Mouse (Mus musculus) small intestine, adult 2 months (tissue): ENCODE data around the gene Atxn2l. TPM values are rescaled to one million over a fixed set of nuclear protein-coding genes. Genes with fewer than 3 reads are reported as not detected.

Experiments used
- H3K27ac ChIP-seq: fragments of 200-500 bp; 2 replicates; pipeline ENCODE4 v1.5.1; 2012; ENCODE audit warnings: low read depth, low read length, control low read depth, inconsistent platforms; ENCODE audit not compliant: insufficient read depth
- H3K27me3 ChIP-seq: fragments of 200-500 bp; 2 replicates; pipeline ENCODE4 v1.6.1; 2012; ENCODE audit warnings: mild to moderate bottlenecking, moderate library complexity, low read length, inconsistent platforms; ENCODE audit not compliant: control insufficient read depth, insufficient read depth
- H3K36me3 ChIP-seq: fragments of 200-500 bp; 2 replicates; pipeline ENCODE4 v1.6.1; 2012; ENCODE audit warnings: mild to moderate bottlenecking, low read length, control low read depth, inconsistent platforms; ENCODE audit not compliant: control insufficient read depth, insufficient read depth
- H3K4me1 ChIP-seq: fragments of 200-500 bp; 2 replicates; pipeline ENCODE4 v1.6.1; 2012; ENCODE audit warnings: low read length, inconsistent platforms, mixed read lengths; ENCODE audit not compliant: control insufficient read depth, insufficient read depth, insufficient read length
- H3K4me3 ChIP-seq: fragments of 200-500 bp; 2 replicates; pipeline ENCODE4 v1.5.1; 2012; ENCODE audit warnings: low read depth, mild to moderate bottlenecking, control low read depth, inconsistent platforms, low read length, moderate library complexity
- CTCF ChIP-seq: fragments of 200-500 bp; IDR thresholded peaks from 2 replicates; pipeline ENCODE4 v1.5.1; 2012; ENCODE audit warnings: low read depth, mild to moderate bottlenecking, control low read depth, inconsistent platforms, low read length, moderate library complexity, mixed read lengths; ENCODE audit not compliant: insufficient replicate concordance, insufficient read length; ENCODE audit errors: extremely low read depth
- POLR2A ChIP-seq: fragments of 200-500 bp; IDR thresholded peaks from 2 replicates; pipeline ENCODE4 v1.6.1; 2012; ENCODE audit warnings: low read depth, mild to moderate bottlenecking, control low read depth, inconsistent platforms, low read length, moderate library complexity
- WGBS: fragments of 180-500 bp; shearing (Covaris S2); methylation state at CpG from one replicate; pipeline ENCODE4 v1.1.7; 2018; 5-methylcytosine and 5-hydroxymethylcytosine counted together
- polyA plus RNA-seq: library from polyadenylated mRNA; depleted of rRNA; stranded (reverse); fragments of >200 nt; gene quantifications from 2 replicates; pipeline ENCODE4 v1.2.3, GENCODE M21; 2012

Gene Atxn2l
- polyA plus RNA-seq, 1 experiment: 301 TPM

DNA sequence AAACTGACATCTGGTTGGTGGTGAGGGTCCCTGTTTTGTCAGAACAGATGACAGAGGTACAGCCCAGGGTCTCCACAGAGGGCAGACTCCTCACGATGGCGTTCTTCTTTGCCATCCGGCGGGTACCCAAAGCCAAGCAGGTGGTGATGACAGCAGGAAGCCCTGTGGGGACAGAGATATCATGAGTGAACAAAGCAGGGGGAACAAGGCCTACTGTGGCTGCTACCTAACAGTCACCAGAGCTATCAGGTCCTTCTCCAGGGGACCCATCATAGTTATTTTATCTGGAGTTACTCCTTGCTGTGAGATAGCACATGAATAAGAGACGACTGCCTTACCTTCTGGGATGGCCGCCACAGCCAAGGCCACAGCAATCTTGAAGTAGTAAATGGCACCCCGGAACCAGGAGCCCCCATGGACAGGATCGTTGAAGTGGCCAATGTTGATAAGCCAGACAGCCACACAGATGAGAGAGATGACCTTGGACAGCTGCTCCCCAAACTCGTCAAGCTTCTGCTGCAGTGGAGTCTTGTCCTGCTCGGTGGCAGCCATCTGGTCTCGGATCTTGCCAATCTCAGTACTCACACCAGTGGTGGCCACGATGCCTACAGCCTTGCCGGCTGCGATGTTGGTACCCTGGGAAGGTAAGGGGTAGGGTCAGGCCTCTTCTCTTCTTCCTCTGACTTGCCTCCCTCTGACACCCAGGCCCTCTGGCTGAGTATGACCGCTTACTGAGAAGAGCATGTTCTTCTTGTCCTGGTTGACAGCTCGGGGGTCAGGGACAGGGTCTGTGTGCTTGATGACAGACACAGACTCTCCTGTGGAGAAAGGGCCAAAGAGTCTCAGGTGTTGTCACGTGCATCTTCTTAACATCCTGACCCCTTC is 46.6 kb downstream of the Atxn2l start:
- Histone ChIP-seq H3K27ac (no peak overlapping the region), H3K4me1 (no peaks in the 10 kb centered on the region), H3K4me3 (no peak overlapping the region), H3K36me3 (no peaks in the 10 kb centered on the region), H3K27me3 (no peaks in the 10 kb centered on the region)
- 80% methylated on average over 17 of the region's 17 CpGs for WGBS
- TF ChIP-seq POLR2A (no peak), CTCF (no peak)

DNA sequence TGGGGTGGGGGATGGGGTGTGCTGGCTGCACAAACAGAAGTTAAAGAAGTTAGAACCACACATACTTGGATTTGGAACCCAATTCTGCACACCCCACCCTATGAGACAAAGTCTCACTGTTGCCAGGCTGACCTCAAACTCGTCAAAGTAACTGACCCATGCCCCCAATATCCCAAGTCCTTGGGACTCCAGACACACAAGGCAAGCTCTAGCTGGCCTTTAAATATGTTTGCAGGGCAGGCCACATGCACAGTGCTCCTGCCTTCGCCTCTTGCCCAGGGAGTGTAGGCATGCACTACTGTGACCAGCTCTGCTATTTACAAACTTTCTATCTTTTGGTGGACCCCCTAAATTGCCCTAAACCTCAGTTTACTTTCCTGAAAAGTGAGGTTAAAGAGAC is 48.0 kb downstream of the Atxn2l start:
- Histone ChIP-seq H3K27ac (no peak overlapping the region), H3K36me3 (no peaks in the 10 kb centered on the region), H3K4me3 (no peak overlapping the region), H3K27me3 (no peaks in the 10 kb centered on the region), H3K4me1 (no peaks in the 10 kb centered on the region)
- TF ChIP-seq CTCF (no peak), POLR2A (no peak)
- 62% methylated on average over 2 of the region's 2 CpGs for WGBS

- TF ChIP-seq CTCF (no peak), POLR2A (no peak)
- WGBS: 31% methylated on average over 7 of the region's 7 CpGs
- Histone ChIP-seq H3K27ac (no peak overlapping the region), H3K27me3 (no peaks in the 10 kb centered on the region), H3K4me3 (no peak overlapping the region), H3K4me1 (no peaks in the 10 kb centered on the region), H3K36me3 (no peaks in the 10 kb centered on the region)
Observed at GRCm38 (mm10) chr7:126453861-126454260, 49.4 kb downstream of the Atxn2l start.

- 82% methylated on average over 3 of the region's 3 CpGs for WGBS
Observed at GRCm38 (mm10) chr7:126452244-126452643, 51.0 kb downstream of the Atxn2l start.

GRCm38 (mm10) chr7:126450641-126451040 is 52.6 kb downstream of the Atxn2l start:
- 90% methylated on average over 6 of the region's 6 CpGs for WGBS
- no peak for TF ChIP-seq POLR2A
- no peak for TF ChIP-seq CTCF
- Histone ChIP-seq H3K27me3 (no peaks in the 10 kb centered on the region), H3K4me3 (no peak overlapping the region), H3K4me1 (no peaks in the 10 kb centered on the region), H3K36me3 (peaks cover 14% of the 10 kb centered on the region), H3K27ac (no peak overlapping the region)

More at GRCm38 (mm10) chr7:126452244-126452643, 51.0 kb downstream of the Atxn2l start:
- Histone ChIP-seq H3K4me1 (no peaks in the 10 kb centered on the region), H3K4me3 (no peak overlapping the region), H3K36me3 (peaks cover 3% of the 10 kb centered on the region), H3K27me3 (no peaks in the 10 kb centered on the region), H3K27ac (no peak overlapping the region)
- TF ChIP-seq CTCF (no peak), POLR2A (no peak)

GRCm38 (mm10) chr7:126449991-126450390 is 53.2 kb downstream of the Atxn2l start:
- TF ChIP-seq POLR2A (no peak), CTCF (no peak)
- Histone ChIP-seq H3K4me1 (no peaks in the 10 kb centered on the region), H3K4me3 (no peak overlapping the region), H3K27me3 (no peaks in the 10 kb centered on the region), H3K36me3 (peaks cover 20% of the 10 kb centered on the region), H3K27ac (no peak overlapping the region)
- 90% methylated on average over 18 of the region's 18 CpGs for WGBS

- WGBS: 89% methylated on average over 19 of the region's 19 CpGs
- Histone ChIP-seq H3K27ac (no peak overlapping the region), H3K4me1 (no peaks in the 10 kb centered on the region)
Observed at GRCm38 (mm10) chr7:126448481-126448880, 54.8 kb downstream of the Atxn2l start.

GRCm38 (mm10) chr7:126446217-126446616 is 57.0 kb downstream of the Atxn2l start:
- Histone ChIP-seq H3K36me3 (peaks cover 31% of the 10 kb centered on the region), H3K27ac (no peak overlapping the region), H3K4me1 (no peaks in the 10 kb centered on the region), H3K27me3 (no peaks in the 10 kb centered on the region), H3K4me3 (no peak overlapping the region)
- 95% methylated on average over 21 of the region's 21 CpGs for WGBS
- no peak for TF ChIP-seq POLR2A
- TF ChIP-seq CTCF: no peak

More at GRCm38 (mm10) chr7:126448481-126448880, 54.8 kb downstream of the Atxn2l start:
- no peak for TF ChIP-seq POLR2A
- Histone ChIP-seq H3K36me3 (peaks cover 27% of the 10 kb centered on the region), H3K27me3 (no peaks in the 10 kb centered on the region), H3K4me3 (no peak overlapping the region)
